Mouse (Mus musculus) embryonic facial prominence, embryonic 11.5 days (tissue): ENCODE results near the gene Daam1. TPM values are rescaled to one million over a fixed set of nuclear protein-coding genes. Genes with fewer than 3 reads are reported as not detected.

ENCODE experiments used
- ATAC-seq: fragments of 200-750 bp; cut with Nextera tagmentation; replicated peaks from 2 replicates; pipeline ENCODE4 v1.8.0; 2017; ENCODE audit warnings: low read depth; ENCODE audit not compliant: insufficient number of reproducible peaks, low FRiP score, low TSS enrichment
- DNase-seq: peaks from one replicate; pipeline ENCODE4 v3.0.0-alpha.2; 2015; ENCODE audit warnings: low spot score
- H3K27ac ChIP-seq: fragments of 300-500 bp; sonication (generic); replicated peaks from 2 replicates; pipeline ENCODE4 v1.5.1; 2014; ENCODE audit warnings: mild to moderate bottlenecking, low read depth, low read length, control low read depth
- H3K27me3 ChIP-seq: fragments of 300-500 bp; sonication (generic); 2 replicates; pipeline ENCODE4 v1.6.1; 2014; ENCODE audit warnings: mild to moderate bottlenecking, low read length, moderate library complexity, mixed read lengths; ENCODE audit not compliant: control insufficient read depth, insufficient read depth
- H3K36me3 ChIP-seq: fragments of 300-500 bp; sonication (generic); replicated peaks from 2 replicates; pipeline ENCODE4 v1.6.1; 2014; ENCODE audit warnings: low read depth, mild to moderate bottlenecking, low read length, moderate library complexity, mixed read lengths; ENCODE audit not compliant: control insufficient read depth, insufficient read depth
- H3K4me1 ChIP-seq: fragments of 300-500 bp; sonication (generic); 2 replicates; pipeline ENCODE4 v1.6.1; 2014; ENCODE audit warnings: low read length, mixed read lengths; ENCODE audit not compliant: control insufficient read depth, insufficient read depth
- H3K4me2 ChIP-seq: fragments of 300-500 bp; sonication (generic); 2 replicates; pipeline ENCODE4 v1.6.1; 2014; ENCODE audit warnings: low read depth, mild to moderate bottlenecking, control low read depth, low read length, moderate library complexity
- H3K4me3 ChIP-seq: fragments of 300-500 bp; sonication (generic); 2 replicates; pipeline ENCODE4 v1.5.1; 2014; ENCODE audit warnings: low read depth, low read length, control low read depth
- H3K9ac ChIP-seq: fragments of 300-500 bp; sonication (generic); replicated peaks from 2 replicates; pipeline ENCODE4 v1.6.1; 2014; ENCODE audit warnings: mild to moderate bottlenecking, control low read depth, low read length
- H3K9me3 ChIP-seq: fragments of 300-500 bp; sonication (generic); replicated peaks from 2 replicates; pipeline ENCODE4 v1.6.1; 2016; ENCODE audit warnings: mild to moderate bottlenecking, low read length, inconsistent platforms, mixed read lengths; ENCODE audit not compliant: control insufficient read depth
- WGBS: fragments of 180-500 bp; shearing (Covaris S2); extraction: QIAGEN DNeasy Blood & Tissue Kit; methylation state at CpG from one replicate; pipeline ENCODE4 v1.1.7; 2014; 5-methylcytosine and 5-hydroxymethylcytosine counted together
- polyA plus RNA-seq: library from polyadenylated mRNA; unstranded; fragments of >200 nt; fragmentation: Nextera tagmentation; extraction: Ambion mirVana; gene quantifications from 2 replicates; pipeline ENCODE4 v1.2.1, GENCODE M21; 2014

The Daam1 gene
- polyA plus RNA-seq, 1 experiment from 2014 or later, result 16.3 TPM

DNA sequence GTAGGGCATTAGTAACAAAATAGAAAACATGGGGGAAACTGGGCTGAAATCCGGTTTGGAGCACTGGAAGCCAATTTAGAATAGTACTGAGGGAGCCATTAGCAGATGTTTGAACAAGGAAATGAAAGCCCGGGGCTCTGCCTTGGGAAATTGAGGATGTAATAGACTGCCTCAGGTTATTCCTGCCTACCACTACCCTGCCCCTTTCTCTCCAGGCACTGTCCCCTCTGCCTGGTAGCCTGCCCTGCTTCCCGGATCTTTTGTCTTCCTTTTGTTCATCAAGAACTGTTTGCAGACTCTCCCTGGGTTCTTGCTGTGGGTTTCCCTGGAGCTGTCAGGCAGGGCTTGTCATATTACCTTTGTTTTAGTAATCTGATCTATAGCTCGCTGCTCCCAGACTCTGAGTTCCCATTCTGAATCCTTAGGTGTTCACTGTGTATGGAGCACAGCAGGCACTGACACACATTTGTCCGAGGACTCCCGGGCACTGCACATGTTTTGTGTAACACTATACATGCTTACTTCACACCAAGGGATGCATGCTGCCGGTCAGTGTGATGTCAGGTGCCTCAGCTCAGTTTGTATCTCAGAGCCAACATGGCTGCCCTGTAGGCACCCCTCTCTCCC, 61.0 kb downstream of the Daam1 start:
- no peak overlapping the region for H3K4me3 ChIP-seq
- no peaks in the 10 kb centered on the region; the same call in 1 of the 2 replicates for H3K4me1 ChIP-seq
- H3K36me3 ChIP-seq, result no peaks in the 10 kb centered on the region
- H3K9me3 ChIP-seq, result no peaks in the 10 kb centered on the region
- H3K9ac ChIP-seq, result peak overlapping the region; percentile 22; the same call in 1 of the 2 replicates
- 31% methylated on average over 7 of the region's 7 CpGs for WGBS
- H3K27me3 ChIP-seq, result no peaks in the 10 kb centered on the region
- DNase-seq (peak; percentile 28), ATAC-seq (peak; percentile 61; the same call in 1 of the 2 replicates)
- no peak overlapping the region for H3K27ac ChIP-seq
- no peak overlapping the region for H3K4me2 ChIP-seq

DNA sequence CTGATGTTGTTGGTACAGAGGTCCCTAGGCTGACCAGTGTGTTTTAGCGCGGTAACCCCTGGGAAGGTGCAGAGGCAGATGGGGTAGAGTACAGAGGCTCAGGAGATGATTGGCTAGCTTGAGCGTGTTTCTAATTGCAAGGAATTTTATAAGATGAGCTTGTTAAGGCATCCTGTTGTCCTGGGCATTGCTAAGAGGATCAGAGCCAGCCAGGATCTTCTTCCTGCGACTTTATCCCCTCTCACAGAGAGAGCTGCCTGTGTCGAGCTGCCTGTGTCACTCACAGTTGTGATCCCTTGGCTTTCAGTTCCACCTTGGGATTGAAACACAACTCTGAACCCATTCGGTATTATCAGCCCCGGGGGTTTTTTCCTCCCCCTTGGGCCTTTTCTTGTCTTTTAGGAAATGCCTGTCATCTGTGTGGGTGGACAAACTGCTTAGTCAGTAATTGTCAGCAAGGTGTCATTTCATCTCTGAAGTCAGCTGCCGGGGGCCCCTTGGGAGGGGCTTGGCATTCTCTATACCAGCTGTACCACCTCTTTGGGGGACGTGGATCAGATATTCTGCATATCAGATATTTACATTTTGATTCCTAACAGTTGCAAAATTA, 62.2 kb downstream of the Daam1 start:
- 56% methylated on average over 9 of the region's 9 CpGs for WGBS
- no peak overlapping the region for H3K27ac ChIP-seq
- H3K4me1 ChIP-seq, result no peaks in the 10 kb centered on the region; the same call in 1 of the 2 replicates
- H3K9me3 ChIP-seq, result no peaks in the 10 kb centered on the region
- DNase-seq, result no peak
- H3K9ac ChIP-seq, result no peak overlapping the region
- no peaks in the 10 kb centered on the region for H3K36me3 ChIP-seq
- no peaks in the 10 kb centered on the region for H3K27me3 ChIP-seq
- no peak overlapping the region for H3K4me3 ChIP-seq
- no peak overlapping the region for H3K4me2 ChIP-seq
- no peak for ATAC-seq

GRCm38 (mm10) chr12:71898231-71898630, 67.4 kb downstream of the Daam1 start:
- ATAC-seq (no peak), DNase-seq (no peak)
- no peak overlapping the region for H3K9ac ChIP-seq
- no peaks in the 10 kb centered on the region for H3K9me3 ChIP-seq
- H3K4me2 ChIP-seq, result no peak overlapping the region
- 84% methylated on average over 5 of the region's 5 CpGs for WGBS
- no peaks in the 10 kb centered on the region for H3K27me3 ChIP-seq
- H3K4me3 ChIP-seq, result no peak overlapping the region
- 0 out of 2 replicates have a peak, but pooled peaks cover 4% of the 10 kb centered on the region for H3K36me3 ChIP-seq
- no peak overlapping the region for H3K27ac ChIP-seq
- H3K4me1 ChIP-seq, result no peaks in the 10 kb centered on the region

GRCm38 (mm10) chr12:71898666-71899520, 68.0 kb downstream of the Daam1 start:
- Histone ChIP-seq H3K27me3 (no peaks in the 10 kb centered on the region), H3K27ac (no peak overlapping the region), H3K4me2 (no peak overlapping the region), H3K4me3 (no peak overlapping the region), H3K9me3 (no peaks in the 10 kb centered on the region), H3K9ac (no peak overlapping the region), H3K4me1 (no peaks in the 10 kb centered on the region), H3K36me3 (0 out of 2 replicates have a peak, but pooled peaks cover 4% of the 10 kb centered on the region)
- 58% methylated on average over 7 of the region's 7 CpGs for WGBS
- DNase-seq (no peak), ATAC-seq (no peak)

GRCm38 (mm10) chr12:71899566-71899965, 68.7 kb downstream of the Daam1 start:
- Histone ChIP-seq H3K27me3 (no peaks in the 10 kb centered on the region), H3K4me1 (no peaks in the 10 kb centered on the region), H3K36me3 (0 out of 2 replicates have a peak, but pooled peaks cover 4% of the 10 kb centered on the region), H3K27ac (no peak overlapping the region), H3K4me2 (no peak overlapping the region), H3K9ac (no peak overlapping the region), H3K4me3 (no peak overlapping the region), H3K9me3 (no peaks in the 10 kb centered on the region)
- ATAC-seq (no peak), DNase-seq (no peak)
- 85% methylated on average over 4 of the region's 4 CpGs for WGBS

GRCm38 (mm10) chr12:71901211-71901610, 70.3 kb downstream of the Daam1 start:
- H3K27me3 ChIP-seq, result no peaks in the 10 kb centered on the region
- ATAC-seq (no peak), DNase-seq (no peak)
- no peaks in the 10 kb centered on the region for H3K4me1 ChIP-seq
- no peak overlapping the region for H3K4me3 ChIP-seq
- no peak overlapping the region for H3K4me2 ChIP-seq
- 0 out of 2 replicates have a peak, but pooled peaks cover 4% of the 10 kb centered on the region for H3K36me3 ChIP-seq
- no peak overlapping the region for H3K27ac ChIP-seq
- H3K9ac ChIP-seq, result no peak overlapping the region
- no peaks in the 10 kb centered on the region for H3K9me3 ChIP-seq
- 73% methylated on average over 7 of the region's 7 CpGs for WGBS

DNA sequence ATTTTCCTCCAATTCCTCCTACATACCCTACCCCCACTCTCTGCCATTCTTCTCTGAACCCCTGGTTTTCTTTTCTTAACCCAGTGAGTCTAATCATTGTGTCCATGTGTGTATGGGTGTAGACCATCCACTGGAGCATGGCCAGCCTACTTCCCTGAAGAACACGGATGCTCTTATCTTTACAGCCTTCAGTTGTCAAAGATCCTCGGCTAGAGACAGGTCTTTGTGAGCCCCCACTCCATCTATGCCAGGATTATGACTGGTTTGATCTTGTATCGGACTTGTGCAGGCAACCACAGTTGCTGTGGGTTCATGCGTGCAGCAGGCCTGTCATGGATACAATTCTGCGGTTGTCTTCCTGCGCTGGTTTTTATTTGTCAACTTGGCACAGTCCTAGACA, 71.0 kb downstream of the Daam1 start:
- Histone ChIP-seq H3K4me1 (no peaks in the 10 kb centered on the region), H3K9ac (no peak overlapping the region), H3K27me3 (no peaks in the 10 kb centered on the region), H3K27ac (no peak overlapping the region), H3K36me3 (0 out of 2 replicates have a peak, but pooled peaks cover 4% of the 10 kb centered on the region), H3K9me3 (no peaks in the 10 kb centered on the region), H3K4me3 (no peak overlapping the region), H3K4me2 (no peak overlapping the region)
- ATAC-seq (no peak), DNase-seq (no peak)
- WGBS, result 96% methylated on average over 6 of the region's 6 CpGs
